Mouse (Mus musculus) liver, adult (tissue): ENCODE results near the gene Dclre1b.

Source experiments
- GATA4 ChIP-seq: IDR thresholded peaks from 2 replicates; pipeline ENCODE4 v1.6.1; 2014; ENCODE audit warnings: mild to moderate bottlenecking, low read length; ENCODE audit not compliant: insufficient replicate concordance

Gene Dclre1b

DNA sequence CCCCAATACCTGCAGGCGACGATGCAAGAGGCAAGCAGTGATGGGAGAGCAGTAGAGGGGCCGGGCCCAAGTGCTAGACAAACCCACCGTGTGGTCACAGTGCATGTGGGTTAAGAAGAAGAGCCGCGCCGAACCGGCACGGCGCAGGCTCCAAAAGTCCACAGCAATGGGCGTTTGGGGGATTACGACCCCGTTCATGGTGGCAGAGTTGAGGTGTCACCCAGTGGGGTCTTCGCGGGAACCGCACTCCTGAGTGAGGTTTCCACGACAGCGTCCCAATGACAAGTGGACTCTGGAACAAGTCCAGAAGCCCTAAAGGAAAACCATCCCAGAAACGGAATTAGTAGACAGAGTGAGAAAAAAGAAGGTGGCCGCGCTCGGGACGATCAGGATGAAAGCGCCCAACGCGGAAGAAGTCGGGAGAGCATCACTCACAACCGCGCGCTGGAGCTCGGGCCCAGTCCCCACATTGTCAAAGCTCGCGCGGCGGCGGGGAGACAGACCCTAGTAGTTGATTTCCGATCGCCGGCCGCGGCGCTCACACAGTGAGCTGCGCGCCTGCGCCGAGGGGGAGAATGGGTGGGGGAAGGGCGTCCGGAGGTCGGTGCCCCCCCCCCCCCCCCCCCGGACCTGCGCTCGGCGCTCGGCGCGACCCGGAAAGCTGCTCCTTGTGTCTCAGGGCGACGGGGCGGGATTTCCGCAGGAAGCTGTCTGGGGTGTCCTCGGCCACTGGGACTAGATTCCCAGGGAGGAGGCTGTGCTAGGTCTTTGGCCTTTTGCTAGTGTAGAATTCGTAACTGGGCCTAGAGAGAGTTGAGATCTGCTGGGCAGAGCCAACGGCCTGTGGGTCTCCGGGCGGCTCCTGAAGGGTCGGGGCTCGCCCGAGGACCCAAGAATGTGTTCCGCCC, at the start of gene Dclre1b, which contains the start of the genes Ap4b1 and Gm43064:
TSS of gene Dclre1b (minus strand) at position 554 of the 908 bp plus-strand sequence.
TSS of gene Ap4b1 (plus strand) at position 630 of the 908 bp plus-strand sequence.
TSS of gene Gm43064 (plus strand) at position 683 of the 908 bp plus-strand sequence.
- TF ChIP-seq GATA4, result peak; percentile 46; the same call in 1 of the 2 replicates

DNA sequence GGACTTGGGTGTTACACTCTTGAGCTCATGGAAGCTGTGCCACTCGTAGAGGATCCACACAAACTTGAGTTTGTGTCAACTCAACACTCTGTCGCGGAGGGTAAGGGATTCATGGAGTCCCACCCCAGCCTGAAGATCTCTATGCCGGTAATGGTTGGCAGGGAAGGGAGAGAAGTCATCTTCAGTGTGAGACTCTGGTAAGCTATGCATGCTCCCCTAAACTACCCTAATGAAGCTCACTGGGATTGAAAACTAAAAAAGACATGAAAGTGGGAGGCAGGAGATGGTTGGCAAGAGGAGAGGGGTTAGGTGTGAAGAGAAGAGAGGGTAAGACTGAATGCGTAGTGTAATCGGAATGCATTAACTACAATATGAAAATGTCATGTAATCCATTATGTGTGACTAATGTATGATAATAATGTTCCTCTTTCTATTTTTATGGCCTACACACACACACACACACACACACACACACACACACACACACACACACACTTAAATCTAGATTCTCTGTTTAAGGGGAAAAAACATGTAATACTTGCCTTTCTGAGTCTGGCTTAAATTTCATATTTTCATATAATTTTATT, 48.8 kb upstream of the Dclre1b start:
- no peak for TF ChIP-seq GATA4

DNA sequence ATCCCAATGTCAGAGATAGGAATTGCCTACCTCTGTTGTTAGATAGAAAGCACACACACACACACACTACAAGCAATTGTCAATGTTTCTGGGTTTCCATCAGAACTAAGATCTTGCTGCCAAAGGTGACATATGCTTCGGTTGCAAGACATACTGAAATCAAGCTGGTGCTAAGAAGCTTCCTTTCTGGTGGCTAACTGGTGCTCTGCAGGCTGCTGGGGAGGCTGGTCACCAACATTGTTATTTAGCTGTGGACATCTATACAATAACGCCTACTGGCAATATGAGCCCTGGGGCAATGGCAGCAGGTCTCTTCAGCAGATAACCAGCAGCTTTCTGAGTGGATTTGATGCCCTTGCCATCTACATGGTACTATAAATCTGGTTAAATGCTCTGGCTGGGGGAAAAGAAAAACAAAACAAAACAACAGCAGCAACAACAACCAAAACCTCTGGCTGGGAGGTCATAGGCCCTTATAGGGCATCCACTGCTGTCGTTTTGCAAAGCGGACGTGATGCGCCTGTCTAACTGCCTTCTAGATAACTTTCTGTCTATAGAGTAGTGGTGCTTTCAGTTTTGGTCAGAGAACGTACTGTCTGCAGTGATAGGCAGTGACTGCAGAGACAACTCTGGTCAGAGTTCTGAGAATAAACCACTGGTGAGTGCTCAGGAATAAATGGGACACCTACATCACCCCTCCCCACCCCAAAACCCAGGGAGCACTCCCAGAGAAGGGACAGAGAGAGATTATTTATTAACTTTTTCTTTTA, 48.0 kb upstream of the Dclre1b start:
- no peak for TF ChIP-seq GATA4

DNA sequence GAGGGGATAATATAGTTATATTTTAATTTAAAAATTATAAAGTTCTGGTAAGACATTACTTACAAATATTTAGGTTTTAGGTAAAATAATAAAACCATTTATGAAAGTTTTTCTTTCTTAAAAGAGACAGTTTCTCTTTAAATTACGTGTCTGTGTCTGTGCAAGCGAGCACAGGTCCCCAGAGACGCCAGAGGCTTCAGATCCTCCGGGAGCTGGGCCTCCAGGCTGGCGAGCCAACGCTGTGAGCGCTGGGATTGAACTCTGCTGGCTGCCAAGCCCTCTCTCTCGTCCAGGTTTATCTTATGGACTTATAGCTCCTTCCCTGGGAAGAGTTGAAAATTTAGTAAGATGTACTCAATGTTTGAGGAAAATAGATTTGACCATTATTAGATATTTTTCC, 44.6 kb upstream of the Dclre1b start:
- no peak for TF ChIP-seq GATA4

DNA sequence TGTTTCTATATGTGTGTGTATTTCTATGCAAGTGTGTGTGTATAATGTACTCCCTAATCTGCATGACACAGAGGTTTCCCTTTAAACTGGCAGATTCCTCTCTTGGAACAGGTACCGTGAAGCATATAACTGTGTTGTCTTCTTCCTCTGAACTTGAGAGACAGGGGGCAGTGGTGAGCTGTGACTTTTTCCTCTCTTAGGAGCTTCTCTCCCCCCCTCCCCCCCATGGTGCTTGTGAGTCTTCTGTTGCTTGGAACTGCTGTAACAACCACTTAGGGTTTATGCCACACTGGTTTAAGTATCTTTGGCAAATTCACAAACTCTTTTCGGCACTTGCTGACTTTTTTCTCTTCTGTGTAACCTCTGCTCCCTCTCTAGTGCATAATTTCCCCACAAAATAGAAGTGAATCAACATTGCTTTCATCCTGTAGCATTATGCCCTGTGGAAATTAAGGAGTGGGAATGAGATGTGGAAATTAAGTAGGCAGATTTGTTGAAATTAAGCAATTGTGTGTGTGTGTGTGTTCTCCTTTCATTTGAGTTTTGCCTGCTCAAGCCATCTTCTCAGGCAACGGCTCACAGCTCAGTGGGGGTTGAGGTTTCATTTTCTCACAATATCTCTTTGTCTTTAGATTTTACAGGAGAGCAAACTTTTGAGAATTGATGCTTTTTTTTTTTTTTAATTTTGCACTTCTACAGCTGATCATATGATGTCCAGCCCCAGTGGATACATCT, 43.5 kb upstream of the Dclre1b start:
- TF ChIP-seq GATA4, result no peak

DNA sequence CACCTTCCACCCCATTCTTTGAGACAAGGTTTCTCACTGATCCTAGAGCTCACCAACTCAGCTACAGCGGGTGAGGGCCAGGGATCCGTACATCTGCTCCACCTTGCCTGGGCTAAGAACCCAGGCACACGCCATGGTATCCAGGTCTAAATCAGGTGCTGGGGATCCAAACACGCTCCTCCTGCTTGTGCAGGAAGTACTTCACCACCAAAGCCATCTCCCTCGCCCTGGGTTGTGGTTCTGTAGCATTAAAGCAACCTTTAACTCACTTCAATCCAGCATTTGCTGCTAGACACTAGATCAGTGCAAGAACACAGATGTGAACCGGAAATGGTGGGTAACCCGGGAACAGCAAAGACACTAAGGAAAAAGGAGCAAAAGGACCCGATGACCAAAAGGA, 42.6 kb upstream of the Dclre1b start:
- TF ChIP-seq GATA4, result no peak

DNA sequence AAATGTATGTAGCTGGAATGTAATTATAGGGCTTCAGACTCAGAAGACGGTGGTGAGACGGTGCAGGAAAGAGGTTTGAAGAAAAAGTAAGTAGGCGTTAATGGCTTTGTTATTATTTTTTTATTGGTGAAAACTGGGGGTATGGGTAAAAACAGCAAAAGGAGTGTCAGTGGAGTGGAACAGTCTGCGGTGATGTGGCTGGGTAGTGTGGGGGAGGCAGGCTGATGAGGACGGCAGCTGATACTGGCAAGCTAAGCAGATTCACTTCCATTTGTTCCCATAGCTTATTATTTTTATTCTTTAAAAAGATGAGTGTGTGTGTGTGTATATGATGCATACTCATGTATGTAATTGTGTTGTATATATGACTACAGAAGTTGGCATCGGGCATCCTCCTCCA, 42.2 kb upstream of the Dclre1b start:
- TF ChIP-seq GATA4, result no peak

DNA sequence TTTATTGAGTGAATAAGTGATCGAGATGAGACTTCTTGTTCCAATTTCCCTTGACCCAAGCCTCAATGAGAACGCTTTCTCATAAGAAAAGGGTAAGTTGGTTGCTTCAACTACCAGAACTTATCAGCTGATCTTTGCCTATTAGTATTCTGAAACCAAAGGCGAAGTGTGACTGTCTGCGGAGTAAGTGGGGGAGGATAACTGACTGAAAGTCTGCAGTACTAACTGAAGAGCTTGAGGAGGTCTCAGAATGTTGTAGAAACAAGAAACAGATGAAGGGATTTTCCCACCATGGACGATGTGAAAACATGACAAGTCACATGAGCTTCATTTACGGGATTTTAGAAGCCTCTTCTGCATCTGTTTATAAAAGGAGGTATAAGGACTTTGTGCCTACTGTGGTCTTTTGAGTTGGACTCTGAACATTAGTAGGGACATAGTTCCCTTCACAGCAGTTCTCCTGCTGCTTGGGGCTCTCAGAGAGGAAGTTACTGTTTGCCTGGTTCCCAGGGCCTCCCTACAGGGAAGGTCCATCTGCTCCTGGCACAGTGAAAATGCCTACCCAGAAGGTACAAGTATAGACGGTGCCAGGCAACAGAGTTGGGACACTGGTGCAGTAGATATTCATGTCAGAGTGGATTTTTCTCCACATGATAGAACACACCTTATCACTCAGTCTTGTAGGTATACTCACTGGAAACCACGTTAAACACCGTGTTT, 41.6 kb upstream of the Dclre1b start:
- TF ChIP-seq GATA4, result no peak

DNA sequence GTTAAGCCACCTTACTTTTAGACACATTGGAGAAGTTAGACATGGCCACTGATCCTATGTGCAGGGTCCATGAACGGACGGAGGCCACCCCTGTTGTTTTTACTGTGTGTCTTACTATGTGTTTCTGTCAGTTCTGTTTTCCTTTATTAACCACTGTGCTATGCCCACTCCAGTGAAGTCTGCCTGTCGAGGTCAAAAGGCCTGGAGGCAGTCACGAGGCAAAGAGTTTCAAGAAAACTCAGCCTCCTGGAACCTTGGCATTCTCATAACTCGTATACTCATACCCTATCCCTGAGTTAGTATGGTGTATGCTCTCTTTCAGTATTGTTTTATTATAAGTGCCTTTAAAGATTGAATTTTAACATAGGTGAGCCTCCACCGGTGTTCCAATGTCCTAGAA, 30.5 kb upstream of the Dclre1b start:
- TF ChIP-seq GATA4, result no peak

DNA sequence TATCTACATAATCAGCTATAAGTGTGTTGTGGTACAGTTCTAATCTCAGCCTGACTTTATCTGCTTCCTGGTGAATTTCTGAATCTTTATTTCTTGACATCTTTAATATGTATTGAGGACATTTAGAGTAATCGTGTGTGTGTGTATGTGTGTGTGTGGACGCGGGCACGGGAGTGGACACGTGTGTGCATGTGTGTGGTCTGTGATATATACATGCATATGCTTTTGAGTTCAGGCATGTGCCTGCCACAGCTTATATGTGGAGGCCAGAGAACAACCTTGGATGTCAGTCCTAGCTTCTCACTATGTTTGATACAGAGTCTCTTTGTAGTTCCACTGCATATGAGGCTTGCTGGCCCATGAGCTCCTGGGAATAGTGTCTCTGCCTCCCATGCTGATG, 27.2 kb upstream of the Dclre1b start:
- TF ChIP-seq GATA4, result no peak

DNA sequence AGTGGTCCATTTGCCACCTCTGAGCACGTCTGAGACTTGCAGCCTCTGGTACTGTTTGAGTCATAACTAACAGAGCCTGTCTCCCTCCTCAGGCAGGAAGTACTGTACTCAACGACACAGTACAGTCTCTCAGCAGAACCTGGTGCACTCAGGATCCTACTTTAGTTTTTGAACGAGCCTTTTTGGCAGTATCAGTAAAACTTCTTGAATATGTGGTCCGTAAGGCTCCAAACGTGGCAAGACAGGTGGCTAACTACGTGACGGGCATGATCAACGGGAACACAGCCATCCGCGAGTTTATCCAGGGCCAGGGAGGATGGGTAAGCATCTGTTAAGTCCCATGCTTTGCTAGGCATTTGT, 26.7 kb upstream of the Dclre1b start:
- no peak for TF ChIP-seq GATA4

DNA sequence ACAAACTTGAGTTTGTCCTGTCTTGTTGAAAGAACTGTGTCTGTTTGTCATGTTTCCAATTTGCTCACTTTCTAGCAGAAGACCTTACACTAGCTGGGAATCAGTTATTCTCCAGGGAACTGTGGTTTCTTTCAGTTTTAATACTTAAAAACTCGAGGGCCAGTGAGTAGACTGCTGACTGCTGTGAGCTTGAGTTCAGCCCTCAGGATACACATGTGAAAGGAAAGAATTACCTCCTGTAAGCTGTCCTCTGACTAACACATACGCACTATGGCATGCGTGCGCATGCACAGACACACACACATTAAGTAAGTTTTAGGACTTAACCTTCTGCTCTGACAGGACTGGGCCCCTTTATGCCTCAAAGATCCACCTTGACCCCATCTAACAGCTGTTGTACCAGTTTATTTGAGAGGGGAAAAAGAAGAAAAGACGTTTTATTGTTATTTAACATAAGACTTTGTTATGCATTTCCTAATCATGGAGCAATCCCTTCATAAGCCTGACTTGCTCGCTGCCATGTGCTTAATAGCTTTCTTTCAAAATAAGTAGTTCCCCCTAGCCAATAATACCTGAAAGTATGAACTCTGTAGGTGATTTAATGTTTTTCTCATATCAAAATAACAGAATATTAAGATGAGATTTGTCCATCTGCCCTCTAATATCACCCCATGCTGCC, 26.2 kb upstream of the Dclre1b start:
- TF ChIP-seq GATA4, result no peak

DNA sequence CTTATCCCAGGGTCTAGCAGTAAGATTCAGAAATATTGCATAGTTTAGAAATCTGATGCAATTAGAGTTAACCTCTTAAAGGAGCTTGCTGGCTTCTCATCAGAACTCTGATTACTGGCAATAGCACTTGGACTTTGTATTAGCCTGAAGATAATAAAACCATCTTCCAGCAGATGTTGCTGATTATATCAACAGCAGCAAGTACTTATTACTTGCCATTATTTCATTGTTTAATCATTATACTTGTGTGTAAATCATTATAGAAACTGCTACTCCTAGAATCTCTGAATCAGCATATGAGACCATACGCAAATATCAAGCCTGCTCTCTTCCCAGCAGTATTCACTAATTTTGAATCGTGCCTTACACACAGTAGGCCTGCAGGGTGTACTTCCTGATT, 24.8 kb upstream of the Dclre1b start:
- no peak for TF ChIP-seq GATA4

DNA sequence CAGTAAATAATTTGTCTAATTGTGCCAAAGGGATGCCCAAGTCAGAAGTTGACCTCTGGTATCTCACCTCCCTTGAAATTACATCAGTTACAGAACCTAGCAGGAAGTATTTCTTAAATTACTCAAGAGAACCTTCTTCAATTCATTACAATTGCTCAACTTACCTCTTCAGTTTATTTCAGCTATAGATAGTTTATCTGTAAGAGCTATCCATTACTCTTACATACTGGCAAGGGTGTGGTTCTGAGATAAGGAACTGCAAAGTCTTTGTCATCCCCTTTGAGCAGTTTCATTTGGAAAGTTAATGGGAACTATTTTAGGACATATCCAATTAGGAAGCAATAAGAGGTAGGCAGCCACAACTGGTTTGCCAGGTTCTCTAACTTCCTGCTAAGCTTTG, 23.2 kb upstream of the Dclre1b start, which contains the start of gene Bcl2l15:
TSS of gene Bcl2l15 (plus strand) at position 176 of the 400 bp plus-strand sequence.
- no peak for TF ChIP-seq GATA4
